Mouse (Mus musculus) limb, embryonic 12.5 days (tissue): ENCODE data around the gene Chrng. TPM values are rescaled to one million over a fixed set of nuclear protein-coding genes. Genes with fewer than 3 reads are reported as not detected.

Source experiments
- ATAC-seq: fragments of 200-750 bp; cut with Nextera tagmentation; 2 replicates; pipeline ENCODE4 v1.8.0; 2017; ENCODE audit warnings: low read depth, moderate TSS enrichment; ENCODE audit not compliant: insufficient number of reproducible peaks, insufficient read depth, low FRiP score, low TSS enrichment
- H3K27ac ChIP-seq: fragments of 300-500 bp; sonication (generic); 2 replicates; pipeline ENCODE4 v1.5.1; 2016; ENCODE audit warnings: mild to moderate bottlenecking, moderate library complexity
- H3K27me3 ChIP-seq: fragments of 300-500 bp; sonication (generic); 2 replicates; pipeline ENCODE4 v1.6.1; 2016; ENCODE audit warnings: mild to moderate bottlenecking, moderate library complexity
- H3K36me3 ChIP-seq: fragments of 300-500 bp; sonication (generic); 2 replicates; pipeline ENCODE4 v1.6.1; 2016; ENCODE audit warnings: mild to moderate bottlenecking, moderate library complexity
- H3K4me1 ChIP-seq: fragments of 300-500 bp; sonication (generic); replicated peaks from 2 replicates; pipeline ENCODE4 v1.6.1; 2016
- H3K4me2 ChIP-seq: fragments of 300-500 bp; sonication (generic); 2 replicates; pipeline ENCODE4 v1.6.1; 2016; ENCODE audit warnings: mild to moderate bottlenecking, moderate library complexity
- H3K4me3 ChIP-seq: fragments of 300-500 bp; sonication (generic); replicated peaks from 2 replicates; pipeline ENCODE4 v1.5.1; 2016; ENCODE audit warnings: mild to moderate bottlenecking
- H3K9ac ChIP-seq: fragments of 300-500 bp; sonication (generic); replicated peaks from 2 replicates; pipeline ENCODE4 v1.6.1; 2016; ENCODE audit warnings: mild to moderate bottlenecking, moderate library complexity
- H3K9me3 ChIP-seq: fragments of 300-500 bp; sonication (generic); 2 replicates; pipeline ENCODE4 v1.6.1; 2016; ENCODE audit warnings: mild to moderate bottlenecking, moderate library complexity
- WGBS: fragments of 180-500 bp; shearing (Covaris S2); methylation state at CpG from one replicate; pipeline ENCODE4 v1.1.7; 2016; 5-methylcytosine and 5-hydroxymethylcytosine counted together
- polyA plus RNA-seq: library from polyadenylated mRNA; unstranded; fragments of >200 nt; fragmentation: Nextera tagmentation; extraction: Ambion mirVana; gene quantifications from 2 replicates; pipeline ENCODE4 v1.2.1, GENCODE M21; 2016

Gene Chrng
- polyA plus RNA-seq, 1 experiment from 2014 or later = 10.4 TPM

DNA sequence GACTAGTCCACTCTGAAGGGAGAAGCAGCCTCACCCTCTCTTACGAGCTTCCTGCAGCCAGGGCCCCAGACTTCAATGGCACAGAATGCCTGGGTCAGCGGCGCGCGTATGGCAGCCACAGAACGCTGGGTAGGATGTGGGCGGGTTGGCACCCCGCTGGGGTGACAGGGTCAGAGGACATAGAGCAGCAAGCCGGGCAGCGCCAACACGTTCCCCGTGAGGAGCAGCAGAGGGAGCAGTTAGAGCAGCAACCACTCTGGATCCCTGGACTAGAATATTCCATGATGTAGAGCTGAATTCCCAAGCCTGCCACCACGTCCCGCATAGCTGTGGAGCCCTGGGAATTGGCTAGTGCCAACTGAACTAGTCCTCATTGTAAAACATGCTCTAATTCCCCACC lies 54.0 kb downstream of the Chrng start:
- peaks cover 65% of the 10 kb centered on the region for H3K27me3 ChIP-seq
- no peaks in the 10 kb centered on the region for H3K9me3 ChIP-seq
- WGBS = 12% methylated on average over 14 of the region's 14 CpGs
- no peak overlapping the region for H3K9ac ChIP-seq
- H3K4me1 ChIP-seq = no peaks in the 10 kb centered on the region; the same call in none of the 2 replicates
- ATAC-seq = no peak
- H3K27ac ChIP-seq = no peak overlapping the region
- peak overlapping the region; percentile 23; the same call in 1 of the 2 replicates for H3K4me2 ChIP-seq
- no peaks in the 10 kb centered on the region for H3K36me3 ChIP-seq
- no peak overlapping the region for H3K4me3 ChIP-seq

DNA sequence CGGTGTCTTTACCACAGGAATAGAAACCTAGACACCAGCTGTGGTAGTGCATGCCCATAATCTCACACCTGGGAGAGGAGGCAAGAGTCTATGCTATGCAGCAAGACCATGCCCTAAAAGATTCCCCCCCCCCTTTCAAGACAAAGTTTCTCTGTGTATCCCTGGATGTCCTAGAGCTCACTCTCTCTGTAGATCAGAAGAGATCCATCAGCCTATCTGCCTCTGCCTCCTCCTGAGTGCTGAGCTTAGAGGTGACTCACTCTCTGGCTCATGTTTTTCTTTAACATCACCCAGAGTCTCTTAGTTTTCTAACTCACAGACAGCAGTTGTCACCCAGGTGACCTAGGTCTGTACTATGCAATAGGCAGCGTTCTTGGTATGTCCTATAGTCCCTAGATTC lies 54.9 kb downstream of the Chrng start:
- Histone ChIP-seq H3K4me3 (no peak overlapping the region), H3K4me1 (peaks cover 6% of the 10 kb centered on the region), H3K9ac (no peak overlapping the region), H3K27me3 (peaks cover 74% of the 10 kb centered on the region), H3K4me2 (no peak overlapping the region), H3K27ac (no peak overlapping the region), H3K9me3 (no peaks in the 10 kb centered on the region), H3K36me3 (no peaks in the 10 kb centered on the region)
- 77% methylated on average over 2 of the region's 2 CpGs for WGBS
- no peak for ATAC-seq

Other genes with a start within 250 kb of the Chrng start
- gene Alppl2, start 114.7 kb upstream of the Chrng start, polyA plus RNA-seq = not detected in 2 replicates
- not detected in 2 replicates for gene Alpi, start 103.1 kb upstream of the Chrng start, polyA plus RNA-seq
- gene Akp3, start 79.7 kb upstream of the Chrng start, polyA plus RNA-seq = not detected in 2 replicates
- gene Ecel1, start 48.1 kb upstream of the Chrng start, polyA plus RNA-seq = 0.29 and 0.56 TPM in 2 replicates
- gene Prss56, start 21.3 kb upstream of the Chrng start, polyA plus RNA-seq = not detected in 2 replicates
- 1.7 and 3.0 TPM in 2 replicates for gene Chrnd, start 14.1 kb upstream of the Chrng start, polyA plus RNA-seq
- 170 and 171 TPM in 2 replicates for gene Eif4e2, start 9.3 kb downstream of the Chrng start, polyA plus RNA-seq
- gene Efhd1, start 59.7 kb downstream of the Chrng start, polyA plus RNA-seq = 0.37 and 0.43 TPM in 2 replicates
- gene Gigyf2, start 122.3 kb downstream of the Chrng start, polyA plus RNA-seq = 57.5 and 62.5 TPM in 2 replicates
- 1.8 and 3.5 TPM in 2 replicates for gene Kcnj13, start 190.1 kb downstream of the Chrng start, polyA plus RNA-seq